Mouse (Mus musculus) G1E-ER4 (cell line): ENCODE measurements around the gene Pskh1. TPM values are rescaled to one million over a fixed set of nuclear protein-coding genes. Genes with fewer than 3 reads are reported as not detected.

Experiments used
- GATA1 ChIP-seq: IDR thresholded peaks from one replicate; pipeline ENCODE4 v1.8.0; 2012; ENCODE audit warnings: low read length, inconsistent platforms
- polyA plus RNA-seq: library from polyadenylated mRNA; stranded (reverse); fragments of >175 nt; gene quantifications from 2 replicates; pipeline ENCODE4 v1.2.3, GENCODE M21; 2012

Gene Pskh1
- polyA plus RNA-seq, 1 experiment, result 13.6 TPM

GRCm38 (mm10) chr8:105964506-105965265 lies 64.4 kb downstream of the Pskh1 start:
- no peak for TF ChIP-seq GATA1

DNA sequence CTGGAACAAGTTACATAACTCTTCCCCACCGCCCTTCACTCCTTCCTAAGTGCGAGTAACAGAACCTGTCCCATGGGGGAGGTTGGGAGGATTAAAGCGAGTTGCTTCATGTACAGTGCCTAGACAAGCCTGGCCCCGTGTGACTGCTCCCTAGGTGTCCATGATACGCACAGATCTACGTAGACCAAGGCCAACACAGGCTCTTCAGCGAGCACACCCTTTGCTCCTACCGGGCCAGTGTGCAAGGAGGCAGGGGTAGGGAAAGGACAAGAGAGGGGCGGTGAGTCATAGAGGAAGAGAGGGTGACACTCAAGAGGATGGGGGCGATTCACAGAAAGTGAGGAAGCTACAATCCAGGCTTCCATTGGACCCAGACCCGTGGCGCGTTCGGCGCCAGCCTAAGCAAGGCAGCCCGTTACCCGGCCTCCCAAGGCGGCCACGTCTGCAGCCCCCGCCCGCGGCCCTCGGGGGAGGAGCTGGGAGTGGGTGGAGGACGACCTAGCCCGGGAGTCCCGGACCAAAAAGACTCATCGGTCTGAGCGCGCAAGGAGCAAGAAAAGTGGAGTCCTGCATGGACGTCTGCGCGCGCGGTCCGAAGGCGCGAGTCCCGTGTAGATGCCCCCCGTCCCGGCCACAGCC lies 65.1 kb downstream of the Pskh1 start:
- no peak for TF ChIP-seq GATA1

DNA sequence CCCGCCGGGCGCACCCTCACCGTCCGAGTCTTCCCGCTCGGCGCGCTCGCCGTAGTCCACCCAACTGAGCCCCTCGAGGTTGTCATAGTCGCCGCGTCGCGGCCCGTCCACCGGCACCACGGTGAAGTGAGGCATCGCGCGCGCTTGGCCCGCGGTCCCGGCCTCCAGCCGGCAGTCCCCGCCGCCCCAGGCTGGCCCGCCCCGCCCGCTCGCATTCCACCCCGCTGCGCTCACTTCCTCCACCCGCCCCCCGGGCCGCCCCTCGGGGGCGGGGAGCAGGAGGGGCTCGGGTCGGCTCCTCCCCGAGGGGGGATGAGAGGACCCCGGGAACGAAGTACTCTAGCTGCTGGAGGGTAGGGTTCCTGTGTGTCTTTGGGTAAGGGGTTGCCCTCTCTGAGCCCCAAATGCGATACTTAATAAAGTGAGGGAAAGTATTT lies 65.7 kb downstream of the Pskh1 start, which contains the start of gene Slc12a4:
Slc12a4 (minus strand) TSS at position 193 of the 437 bp plus-strand sequence.
- TF ChIP-seq GATA1, result no peak

DNA sequence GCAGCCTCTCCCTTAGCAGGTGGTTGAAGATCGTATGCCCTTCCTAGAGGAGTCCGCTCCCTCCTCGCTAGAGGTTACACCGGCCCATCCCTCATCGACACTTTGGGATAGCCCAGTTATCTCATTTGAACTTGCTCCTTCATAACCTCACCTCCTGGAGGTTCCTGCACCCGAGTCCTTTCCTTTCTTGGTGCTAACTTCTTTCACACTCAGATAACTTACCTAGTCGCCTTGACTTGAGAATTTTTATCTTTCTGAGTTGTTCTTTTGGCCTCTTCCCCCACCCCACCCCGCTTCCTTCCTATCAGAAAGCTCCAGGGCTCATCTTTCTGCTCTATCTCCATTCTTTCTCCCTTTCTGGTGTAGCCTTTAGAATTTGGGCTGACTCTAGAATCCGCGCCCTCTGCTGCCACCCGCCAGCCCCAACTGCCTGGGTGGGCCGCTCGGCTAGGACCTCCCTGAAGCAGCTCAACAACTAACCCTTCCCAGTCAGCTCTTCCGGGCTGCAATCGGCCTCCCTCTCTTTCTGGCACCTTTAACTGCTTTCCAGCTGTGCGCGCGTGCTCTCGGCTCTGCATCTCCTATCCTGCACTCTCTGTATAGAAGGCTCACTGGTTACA lies 66.6 kb downstream of the Pskh1 start:
- TF ChIP-seq GATA1, result peak; percentile 5

- TF ChIP-seq GATA1, result no peak
Measured at GRCm38 (mm10) chr8:105969367-105969766, 69.1 kb downstream of the Pskh1 start.

- no peak for TF ChIP-seq GATA1
Measured at GRCm38 (mm10) chr8:105971019-105971720, 70.9 kb downstream of the Pskh1 start.

GRCm38 (mm10) chr8:105975363-105975762 lies 75.1 kb downstream of the Pskh1 start:
- no peak for TF ChIP-seq GATA1

DNA sequence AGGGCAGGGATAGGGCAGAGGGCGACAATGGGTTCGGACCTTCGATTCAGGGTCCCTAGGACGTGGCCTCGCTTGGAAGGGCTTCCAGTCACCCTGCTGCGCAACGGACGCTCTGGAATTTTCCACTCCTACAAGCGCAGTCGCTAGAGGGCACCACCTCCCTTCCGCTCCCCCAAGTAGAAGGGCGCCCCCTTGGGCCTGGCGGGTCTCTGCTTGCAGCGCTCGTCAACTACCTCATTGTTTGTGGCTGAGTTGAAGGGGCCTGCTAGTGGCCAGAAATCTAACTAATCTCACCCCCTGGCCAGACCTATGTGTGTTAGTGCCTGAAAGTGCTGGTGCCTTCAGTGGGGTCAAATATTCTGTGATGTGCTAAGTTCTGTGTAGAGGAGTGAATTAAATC lies 79.1 kb downstream of the Pskh1 start, which contains the start of gene Dpep3:
Dpep3 (minus strand) TSS at position 105 of the 400 bp plus-strand sequence.
- TF ChIP-seq GATA1, result no peak

GRCm38 (mm10) chr8:105981146-105981545 lies 80.9 kb downstream of the Pskh1 start:
- TF ChIP-seq GATA1, result no peak

Other genes starting within 250 kb of the Pskh1 start
- 1.3 and 1.7 TPM in 2 replicates for gene Carmil2, start 214.2 kb upstream of the Pskh1 start, polyA plus RNA-seq
- gene Acd, start 199.3 kb upstream of the Pskh1 start, polyA plus RNA-seq, result 32.7 and 72.3 TPM in 2 replicates
- gene Pard6a, start 199.3 kb upstream of the Pskh1 start, polyA plus RNA-seq, result 8.1 TPM in 2 replicates
- not detected in 2 replicates for gene 4933405L10Rik, start 192.8 kb upstream of the Pskh1 start, polyA plus RNA-seq
- gene Enkd1, start 192.2 kb upstream of the Pskh1 start, polyA plus RNA-seq, result 40.0 and 52.9 TPM in 2 replicates
- gene Gfod2, start 141.8 kb upstream of the Pskh1 start, polyA plus RNA-seq, result 4.7 TPM in 2 replicates
- gene Ranbp10, start 73.1 kb upstream of the Pskh1 start, polyA plus RNA-seq, result 23.9 and 32.1 TPM in 2 replicates
- gene Tsnaxip1, start 72.7 kb upstream of the Pskh1 start, polyA plus RNA-seq, result not detected in 2 replicates
- 15.8 and 16.9 TPM in 2 replicates for gene Cenpt, start 47.2 kb upstream of the Pskh1 start, polyA plus RNA-seq
- 35.4 and 41.5 TPM in 2 replicates for gene Thap11, start 45.3 kb upstream of the Pskh1 start, polyA plus RNA-seq
- gene Nutf2, start 39.9 kb upstream of the Pskh1 start, polyA plus RNA-seq, result 239 and 337 TPM in 2 replicates
- gene Edc4, start 19.6 kb upstream of the Pskh1 start, polyA plus RNA-seq, result 20.8 and 27.6 TPM in 2 replicates
- gene Nrn1l, start 6.9 kb upstream of the Pskh1 start, polyA plus RNA-seq, result 1.8 and 2.4 TPM in 2 replicates
- 0.46 TPM in 1 of 2 replicates, not detected in the other for gene Ctrl, start 33.4 kb downstream of the Pskh1 start, polyA plus RNA-seq
- gene Psmb10, start 38.0 kb downstream of the Pskh1 start, polyA plus RNA-seq, result 183 and 226 TPM in 2 replicates
- gene Lcat, start 42.9 kb downstream of the Pskh1 start, polyA plus RNA-seq, result 0.31 and 0.39 TPM in 2 replicates
- 14.1 and 17.6 TPM in 2 replicates for gene Slc12a4, start 65.7 kb downstream of the Pskh1 start, polyA plus RNA-seq
- not detected in 2 replicates for gene Dpep3, start 79.0 kb downstream of the Pskh1 start, polyA plus RNA-seq
- gene Dus2, start 90.9 kb downstream of the Pskh1 start, polyA plus RNA-seq, result 3.9 TPM in 2 replicates
- gene Dpep2nb, start 105.5 kb downstream of the Pskh1 start, polyA plus RNA-seq, result not detected in 2 replicates
- gene Ddx28, start 111.4 kb downstream of the Pskh1 start, polyA plus RNA-seq, result 28.3 and 32.4 TPM in 2 replicates
- 16.5 and 25.5 TPM in 2 replicates for gene Nfatc3, start 158.4 kb downstream of the Pskh1 start, polyA plus RNA-seq
- gene Esrp2, start 236.5 kb downstream of the Pskh1 start, polyA plus RNA-seq, result not detected in 2 replicates
- 0.75 and 0.85 TPM in 2 replicates for gene Pla2g15, start 250.0 kb downstream of the Pskh1 start, polyA plus RNA-seq